Mouse (Mus musculus): ENCODE data around the gene Ranbp10.

- TF ChIP-seq CTCF (IDR thresholded peaks at IDR 0.05) (no peak), EP300 (IDR thresholded peaks at IDR 0.05) (no peak)
These were observed 1.6 kb downstream of the Ranbp10 start for GRCm38 (mm10) chr8:105825506-105825905.
